Comparison of ENCODE assay signal across 1 mouse cellular context in genomic region chr2:84958588-84959264, GRCm38 (mm10).
TF ChIP-seq lines count a peak whose summit lies in the region.

No protein-coding gene starts in this region.

TF ChIP-seq in CH12.LX, 34 proteins besides CTCF, POLR2A, EP300 and RAD21 (continued from another document):
- TF ChIP-seq MAFK (IDR thresholded peaks at IDR 0.05; ENCODE audit: insufficient replicate concordance, low read length), result 0 out of 2 replicates have a peak, but pooled peaks have one; percentile 26
- TF ChIP-seq USF2 (conservative IDR thresholded peaks at IDR 0.05; ENCODE audit: low read depth, low read length), result no peak
- no peak for TF ChIP-seq HCFC1 (IDR thresholded peaks at IDR 0.05; ENCODE audit: low read depth, low read length)
- TF ChIP-seq SIN3A (IDR thresholded peaks at IDR 0.05; ENCODE audit: low read length), result peak; percentile 62
- TF ChIP-seq IRF4 (IDR thresholded peaks at IDR 0.05; ENCODE audit: low read depth, low read length), result peak; percentile 72; the same call in 1 of the 2 replicates
- peak; percentile 72 for TF ChIP-seq ETS1 (conservative IDR thresholded peaks at IDR 0.05; ENCODE audit: low read depth, low read length)
- 0 out of 2 replicates have a peak, but pooled peaks have one; percentile 38 for TF ChIP-seq MAX (IDR thresholded peaks at IDR 0.05; ENCODE audit: low read length)
- peak; percentile 60 for TF ChIP-seq TCF12 (IDR thresholded peaks at IDR 0.05; ENCODE audit: low read depth, low read length)
- TF ChIP-seq UBTF (IDR thresholded peaks at IDR 0.05; ENCODE audit: low read depth, low read length), result no peak
- TF ChIP-seq JUND (conservative IDR thresholded peaks at IDR 0.05; ENCODE audit: low read depth, low read length), result no peak
- no peak for TF ChIP-seq PAX5 (IDR thresholded peaks at IDR 0.05; ENCODE audit: low read length)
- 0 out of 2 replicates have a peak, but pooled peaks have one; percentile 15 for TF ChIP-seq CHD2 (IDR thresholded peaks at IDR 0.05; ENCODE audit: low read length)
- TF ChIP-seq ZNF384 (IDR thresholded peaks at IDR 0.05; ENCODE audit: low read depth, low read length), result peak; percentile 60
- 0 out of 2 replicates have a peak, but pooled peaks have one; percentile 23 for TF ChIP-seq ZMIZ1 (IDR thresholded peaks at IDR 0.05; ENCODE audit: low read depth, low read length)
- TF ChIP-seq JUN (IDR thresholded peaks at IDR 0.05; ENCODE audit: insufficient read depth, low read depth, low read length), result 0 out of 2 replicates have a peak, but pooled peaks have one; percentile 6
- no peak for TF ChIP-seq CHD1 (IDR thresholded peaks at IDR 0.05; ENCODE audit: low read depth, low read length)
- TF ChIP-seq NRF1 (IDR thresholded peaks at IDR 0.05; ENCODE audit: low read depth, low read length), result no peak
- TF ChIP-seq ZC3H11A (IDR thresholded peaks at IDR 0.05; ENCODE audit: low read depth, low read length), result no peak
- peak; percentile 55; the same call in 1 of the 2 replicates for TF ChIP-seq MYC (IDR thresholded peaks at IDR 0.05; ENCODE audit: low read depth, low read length)
- no peak for TF ChIP-seq MEF2A (IDR thresholded peaks at IDR 0.05; ENCODE audit: borderline replicate concordance, low read depth, low read length)
- 0 out of 2 replicates have a peak, but pooled peaks have one; percentile 46 for TF ChIP-seq RCOR1 (conservative IDR thresholded peaks at IDR 0.05; ENCODE audit: low read depth, low read length)
- no peak for TF ChIP-seq MXI1 (IDR thresholded peaks at IDR 0.05; ENCODE audit: low read depth, low read length)
- TF ChIP-seq MAZ (IDR thresholded peaks at IDR 0.05; ENCODE audit: low read depth, low read length), result no peak
TF ChIP-seq in CH12.LX: peak in this region for 13.
